Mouse (Mus musculus): ENCODE data around the gene Vamp3.

DNA sequence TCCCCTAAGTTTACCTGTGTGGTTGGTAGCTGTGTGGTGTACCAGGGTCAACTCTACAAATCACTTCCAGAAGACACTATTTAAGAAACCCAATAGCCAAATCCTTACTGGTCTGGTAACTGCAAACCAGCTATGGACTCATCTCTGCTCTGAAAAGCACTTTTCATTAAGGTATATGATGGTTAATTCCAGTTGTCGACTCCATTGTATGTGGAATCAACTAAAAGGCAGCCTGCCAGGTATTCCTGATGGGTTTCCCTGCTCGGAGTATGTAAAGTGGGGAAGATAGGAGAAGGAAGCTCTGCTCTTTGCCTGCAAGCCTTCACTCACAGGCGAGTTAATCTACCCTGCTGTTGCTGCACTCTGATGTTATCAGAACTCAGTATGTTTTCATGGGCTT lies 11.2 kb downstream of the Vamp3 start:
- TF ChIP-seq CTCF (IDR thresholded peaks at IDR 0.05; ENCODE audit: insufficient read depth, low read depth, low read length) = no peak
- TF ChIP-seq POLR2A (IDR thresholded peaks at IDR 0.05; ENCODE audit: insufficient read depth, low read depth, low read length) = no peak
